In genomic region chr4:63371890-63372289, GRCm38 (mm10) we compare ENCODE assay signal across 9 mouse cellular contexts. TPM values are rescaled to one million over a fixed set of nuclear protein-coding genes. Genes with fewer than 3 reads are reported as not detected.
DNase-seq lines count a peak whose midpoint lies in the region; ATAC-seq lines count a peak whose summit lies in the region.
"Had no signal": no experiment of that assay in that cellular context is flagged by ENCODE, and none has a peak within 500 bp of the region (broad histone marks: within the 10 kb centered on the region; RNA-seq: fewer than 3 reads in every experiment).

No protein-coding gene starts in this region.

- ATAC-seq in megakaryocyte progenitor cell, adult 5-6 weeks (replicated peaks; ENCODE audit: poor library complexity) = peak; percentile 63
- ATAC-seq in cerebellum, adult (ENCODE audit: insufficient number of reproducible peaks, low FRiP score, low TSS enrichment) = no peak

- peak; percentile 19 for DNase-seq in kidney, adult 18-20 months
- DNase-seq in kidney, adult 11 months = no peak
- DNase-seq in CD4-positive helper T cell, adult 2 months (ENCODE audit: low read depth, low spot score) = peak; percentile 80
- DNase-seq in R1 (ENCODE audit: low read depth, low spot score) = peak; percentile 46
- peak; percentile 24 for DNase-seq in forelimb bud, embryonic 11.5 days (ENCODE audit: low read depth, low spot score)
- DNase-seq in cerebellum, postnatal 36 days = no peak

RNA-seq across cellular contexts. Expression of gene Orm2, which starts 9.6 kb away (rescaled TPM):
- total RNA-seq in megakaryocyte progenitor cell, adult 5-6 weeks (2015) = not detected in 2 replicates
- not detected in 2 replicates for total RNA-seq in megakaryocyte progenitor cell, adult 5-6 weeks (2017)
- total RNA-seq: left cerebral cortex, adult 18-20 months had no signal

RNA-seq across cellular contexts. Expression of gene Orm3, which starts 15.9 kb away (rescaled TPM):
- not detected in 2 replicates for total RNA-seq in megakaryocyte progenitor cell, adult 5-6 weeks (2015)
- total RNA-seq in megakaryocyte progenitor cell, adult 5-6 weeks (2017) = not detected in 2 replicates
- total RNA-seq: left cerebral cortex, adult 18-20 months had no signal

RNA-seq across cellular contexts. Expression of gene Orm1, which starts 27.5 kb away (rescaled TPM):
- total RNA-seq in megakaryocyte progenitor cell, adult 5-6 weeks (2015) = 1.5 and 4.2 TPM in 2 replicates
- 4.7 and 6.6 TPM in 2 replicates for total RNA-seq in megakaryocyte progenitor cell, adult 5-6 weeks (2017)
- total RNA-seq: left cerebral cortex, adult 18-20 months had no signal

RNA-seq across cellular contexts. Expression of gene Akna, which starts 31.3 kb away (rescaled TPM):
- 20.9 and 26.7 TPM in 2 replicates for total RNA-seq in megakaryocyte progenitor cell, adult 5-6 weeks (2015)
- total RNA-seq in megakaryocyte progenitor cell, adult 5-6 weeks (2017) = 11.8 and 13.7 TPM in 2 replicates

Comparison
In these comparisons a context has a peak if more than half of its experiments do, and no peak if none do; other contexts are left out.
1. DNase-seq: peak in kidney, adult 18-20 months (single experiment), CD4-positive helper T cell, adult 2 months (single experiment), R1 (single experiment) and forelimb bud, embryonic 11.5 days (single experiment); none in kidney, adult 11 months (single experiment) and cerebellum, postnatal 36 days (0 of 2).